Mouse (Mus musculus): ENCODE data around the gene Tmem136.

DNA sequence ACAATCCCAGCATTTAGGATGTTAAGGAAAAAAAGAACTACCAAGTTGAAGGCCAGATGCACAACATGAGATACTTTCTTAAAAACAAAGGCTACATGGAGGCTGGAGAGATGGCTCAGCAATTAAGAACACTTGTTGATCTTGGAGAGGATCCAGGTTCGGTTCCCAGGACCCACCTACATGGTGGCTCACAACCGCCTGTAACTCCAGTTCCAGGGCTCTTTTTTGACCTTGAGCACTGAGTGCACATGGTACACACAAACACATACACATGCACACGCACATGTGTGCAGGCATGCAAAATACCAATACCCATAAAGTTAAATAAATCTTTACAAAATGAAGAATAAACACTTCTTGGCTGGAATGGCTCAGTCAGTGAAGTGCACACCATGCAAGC lies 48.5 kb downstream of the Tmem136 start:
- TF ChIP-seq CTCF (IDR thresholded peaks at IDR 0.05; ENCODE audit: low read depth, low read length) (no peak), POLR2A (IDR thresholded peaks at IDR 0.05; ENCODE audit: extremely low read depth, insufficient read depth, low read length) (no peak)

Measured in liver, adult 2 months (tissue).